Mouse (Mus musculus) liver, embryonic 15.5 days (tissue): ENCODE measurements around the gene Tpcn1. TPM values are rescaled to one million over a fixed set of nuclear protein-coding genes. Genes with fewer than 3 reads are reported as not detected.

Experiments
- ATAC-seq: fragments of 200-750 bp; cut with Nextera tagmentation; 2 replicates; pipeline ENCODE4 v1.8.0; 2017; ENCODE audit warnings: moderate number of reproducible peaks, mild to moderate bottlenecking, moderate library complexity; ENCODE audit not compliant: insufficient read depth
- H3K27ac ChIP-seq: fragments of 300-500 bp; sonication (generic); replicated peaks from 2 replicates; pipeline ENCODE4 v1.5.1; 2015; ENCODE audit warnings: mild to moderate bottlenecking, inconsistent platforms
- H3K27me3 ChIP-seq: fragments of 300-500 bp; sonication (generic); 2 replicates; pipeline ENCODE4 v1.6.1; 2015; ENCODE audit warnings: mild to moderate bottlenecking, inconsistent platforms
- H3K36me3 ChIP-seq: fragments of 300-500 bp; sonication (generic); replicated peaks from 2 replicates; pipeline ENCODE4 v1.6.1; 2015; ENCODE audit warnings: moderate library complexity, mild to moderate bottlenecking, inconsistent platforms
- H3K4me1 ChIP-seq: fragments of 300-500 bp; sonication (generic); replicated peaks from 2 replicates; pipeline ENCODE4 v1.6.1; 2015; ENCODE audit warnings: inconsistent platforms
- H3K4me2 ChIP-seq: fragments of 300-500 bp; sonication (generic); 2 replicates; pipeline ENCODE4 v1.6.1; 2015; ENCODE audit warnings: moderate library complexity, mild to moderate bottlenecking, inconsistent platforms
- H3K4me3 ChIP-seq: fragments of 300-500 bp; sonication (generic); replicated peaks from 2 replicates; pipeline ENCODE4 v1.5.1; 2015; ENCODE audit warnings: mild to moderate bottlenecking, inconsistent platforms
- H3K9ac ChIP-seq: fragments of 300-500 bp; sonication (generic); 2 replicates; pipeline ENCODE4 v1.6.1; 2015; ENCODE audit warnings: moderate library complexity, mild to moderate bottlenecking, inconsistent platforms
- H3K9me3 ChIP-seq: fragments of 300-500 bp; sonication (generic); replicated peaks from 2 replicates; pipeline ENCODE4 v1.6.1; 2016; ENCODE audit warnings: inconsistent platforms
- WGBS: fragments of 180-500 bp; shearing (Covaris S2); methylation state at CpG from one replicate; pipeline ENCODE4 v1.1.7; 2015; ENCODE audit warnings: mixed read lengths; ENCODE audit not compliant: insufficient replicate concordance; 5-methylcytosine and 5-hydroxymethylcytosine counted together
- polyA plus RNA-seq: library from polyadenylated mRNA; unstranded; fragments of >200 nt; fragmentation: Nextera tagmentation; extraction: Ambion mirVana; gene quantifications from 2 replicates; pipeline ENCODE4 v1.2.1, GENCODE M21; 2015

Tpcn1 gene
- polyA plus RNA-seq, 1 experiment from 2014 or later, result 22.7 TPM

- Histone ChIP-seq H3K27ac (no peak overlapping the region), H3K4me1 (peaks cover 25% of the 10 kb centered on the region), H3K4me3 (no peak overlapping the region), H3K9me3 (no peaks in the 10 kb centered on the region), H3K4me2 (no peak overlapping the region), H3K36me3 (peaks cover 47% of the 10 kb centered on the region), H3K27me3 (no peaks in the 10 kb centered on the region), H3K9ac (no peak overlapping the region)
- 44% methylated on average over 5 of the region's 5 CpGs for WGBS
- no peak for ATAC-seq
Measured at GRCm38 (mm10) chr5:120525737-120526136, 62.7 kb downstream of the Tpcn1 start.

- Histone ChIP-seq H3K36me3 (peaks cover 49% of the 10 kb centered on the region), H3K4me2 (no peak overlapping the region), H3K4me3 (no peak overlapping the region), H3K27ac (no peak overlapping the region), H3K9ac (no peak overlapping the region), H3K4me1 (peaks cover 25% of the 10 kb centered on the region), H3K27me3 (no peaks in the 10 kb centered on the region), H3K9me3 (no peaks in the 10 kb centered on the region)
- ATAC-seq, result peak; percentile 54
- WGBS, result 83% methylated on average over 2 of the region's 2 CpGs
Measured at GRCm38 (mm10) chr5:120524736-120525135, 63.7 kb downstream of the Tpcn1 start.

- Histone ChIP-seq H3K27me3 (no peaks in the 10 kb centered on the region), H3K4me1 (peaks cover 27% of the 10 kb centered on the region), H3K9me3 (no peaks in the 10 kb centered on the region), H3K36me3 (peaks cover 47% of the 10 kb centered on the region), H3K9ac (no peak overlapping the region), H3K4me3 (no peak overlapping the region), H3K27ac (no peak overlapping the region), H3K4me2 (no peak overlapping the region)
- no peak for ATAC-seq
- 71% methylated on average over 3 of the region's 3 CpGs for WGBS
Measured at GRCm38 (mm10) chr5:120522649-120523048, 65.8 kb downstream of the Tpcn1 start.

GRCm38 (mm10) chr5:120517552-120517951 lies 70.9 kb downstream of the Tpcn1 start:
- H3K4me3 ChIP-seq, result no peak overlapping the region
- H3K27ac ChIP-seq, result no peak overlapping the region
- H3K36me3 ChIP-seq, result peaks cover 28% of the 10 kb centered on the region
- H3K4me1 ChIP-seq, result peaks cover 43% of the 10 kb centered on the region
- 54% methylated on average over 9 of the region's 9 CpGs for WGBS
- H3K27me3 ChIP-seq, result no peaks in the 10 kb centered on the region
- no peaks in the 10 kb centered on the region for H3K9me3 ChIP-seq
- H3K4me2 ChIP-seq, result no peak overlapping the region
- no peak overlapping the region for H3K9ac ChIP-seq
- ATAC-seq, result no peak

GRCm38 (mm10) chr5:120516221-120516984 lies 72.1 kb downstream of the Tpcn1 start:
- peak overlapping the region; percentile 0; the same call in 1 of the 2 replicates for H3K4me2 ChIP-seq
- peaks cover 18% of the 10 kb centered on the region for H3K36me3 ChIP-seq
- 0 out of 2 replicates have a peak overlapping the region, but pooled peaks have one; percentile 7 for H3K27ac ChIP-seq

GRCm38 (mm10) chr5:120515451-120515850 lies 73.0 kb downstream of the Tpcn1 start:
- peaks cover 64% of the 10 kb centered on the region for H3K4me1 ChIP-seq
- H3K4me2 ChIP-seq, result no peak overlapping the region
- ATAC-seq, result no peak
- H3K9ac ChIP-seq, result no peak overlapping the region
- H3K9me3 ChIP-seq, result no peaks in the 10 kb centered on the region
- H3K36me3 ChIP-seq, result peaks cover 12% of the 10 kb centered on the region; the same call in 1 of the 2 replicates
- no peak overlapping the region for H3K4me3 ChIP-seq
- no peak overlapping the region for H3K27ac ChIP-seq
- WGBS, result 70% methylated on average over 7 of the region's 7 CpGs
- peaks cover 10% of the 10 kb centered on the region; the same call in 1 of the 2 replicates for H3K27me3 ChIP-seq

More at GRCm38 (mm10) chr5:120516221-120516984, 72.1 kb downstream of the Tpcn1 start:
- peaks cover 9% of the 10 kb centered on the region; the same call in 1 of the 2 replicates for H3K27me3 ChIP-seq
- 59% methylated on average over 15 of the region's 15 CpGs for WGBS
- no peaks in the 10 kb centered on the region for H3K9me3 ChIP-seq
- peaks cover 54% of the 10 kb centered on the region for H3K4me1 ChIP-seq
- no peak overlapping the region for H3K4me3 ChIP-seq
- H3K9ac ChIP-seq, result no peak overlapping the region
- no peak for ATAC-seq

- H3K27me3 ChIP-seq, result peaks cover 10% of the 10 kb centered on the region; the same call in 1 of the 2 replicates
- H3K4me1 ChIP-seq, result peaks cover 64% of the 10 kb centered on the region
- no peak overlapping the region for H3K4me2 ChIP-seq
- WGBS, result 56% methylated on average over 4 of the region's 4 CpGs
- no peak overlapping the region for H3K27ac ChIP-seq
- no peak overlapping the region for H3K9ac ChIP-seq
- H3K36me3 ChIP-seq, result peaks cover 9% of the 10 kb centered on the region; the same call in 1 of the 2 replicates
- no peaks in the 10 kb centered on the region for H3K9me3 ChIP-seq
- ATAC-seq, result no peak
- H3K4me3 ChIP-seq, result no peak overlapping the region
Measured at GRCm38 (mm10) chr5:120514754-120515153, 73.7 kb downstream of the Tpcn1 start.

- Histone ChIP-seq H3K27ac (no peak overlapping the region), H3K27me3 (peaks cover 10% of the 10 kb centered on the region; the same call in 1 of the 2 replicates), H3K4me1 (peaks cover 64% of the 10 kb centered on the region), H3K9ac (no peak overlapping the region), H3K4me2 (peak overlapping the region; percentile 3; the same call in 1 of the 2 replicates), H3K9me3 (no peaks in the 10 kb centered on the region), H3K36me3 (0 out of 2 replicates have a peak, but pooled peaks cover 5% of the 10 kb centered on the region), H3K4me3 (no peak overlapping the region)
- no peak for ATAC-seq
- WGBS, result 78% methylated on average over 9 of the region's 9 CpGs
Measured at GRCm38 (mm10) chr5:120514031-120514677, 74.3 kb downstream of the Tpcn1 start.

- ATAC-seq, result no peak
- H3K9ac ChIP-seq, result no peak overlapping the region
- H3K4me2 ChIP-seq, result peak overlapping the region; percentile 77
- H3K4me3 ChIP-seq, result peak overlapping the region; percentile 62; the same call in 1 of the 2 replicates
- H3K9me3 ChIP-seq, result no peaks in the 10 kb centered on the region
- H3K27me3 ChIP-seq, result peaks cover 10% of the 10 kb centered on the region; the same call in 1 of the 2 replicates
- 0 out of 2 replicates have a peak, but pooled peaks cover 5% of the 10 kb centered on the region for H3K36me3 ChIP-seq
- 57% methylated on average over 15 of the region's 15 CpGs for WGBS
- peaks cover 64% of the 10 kb centered on the region for H3K4me1 ChIP-seq
- no peak overlapping the region for H3K27ac ChIP-seq
Measured at GRCm38 (mm10) chr5:120512911-120513555, 75.4 kb downstream of the Tpcn1 start.

GRCm38 (mm10) chr5:120511643-120512220 lies 76.7 kb downstream of the Tpcn1 start:
- Histone ChIP-seq H3K36me3 (0 out of 2 replicates have a peak, but pooled peaks cover 5% of the 10 kb centered on the region), H3K27me3 (peaks cover 10% of the 10 kb centered on the region; the same call in 1 of the 2 replicates), H3K9ac (peak overlapping the region; percentile 53), H3K27ac (peak overlapping the region; percentile 71), H3K4me2 (peak overlapping the region; percentile 77), H3K9me3 (no peaks in the 10 kb centered on the region), H3K4me3 (peak overlapping the region; percentile 62), H3K4me1 (peaks cover 54% of the 10 kb centered on the region)
- ATAC-seq, result 0 out of 2 replicates have a peak, but pooled peaks have one; percentile 1
- WGBS, result 5% methylated on average over 14 of the region's 14 CpGs
